In genomic region chr1:105718358-105718757, GRCm38 (mm10) we compare ENCODE assay signal across 27 mouse cellular contexts. TPM values are rescaled to one million over a fixed set of nuclear protein-coding genes. Genes with fewer than 3 reads are reported as not detected.
DNase-seq lines count a peak whose midpoint lies in the region; ATAC-seq and TF ChIP-seq lines count a peak whose summit lies in the region.
"Had no signal": no experiment of that assay in that cellular context is flagged by ENCODE, and none has a peak within 500 bp of the region (broad histone marks: within the 10 kb centered on the region; RNA-seq: fewer than 3 reads in every experiment).

No protein-coding gene starts in this region.

- H3K4me1 ChIP-seq in heart, embryonic 11.5 days (ENCODE audit: control insufficient read depth, insufficient read depth, low read length): no peaks in the 10 kb centered on the region
- no peaks in the 10 kb centered on the region for H3K4me1 ChIP-seq in lung, embryonic 16.5 days (replicated peaks; ENCODE audit: control insufficient read depth, insufficient read depth, low read length)
- H3K4me1 ChIP-seq in lung, adult 2 months (ENCODE audit: control insufficient read depth, insufficient read depth, low read length): no peaks in the 10 kb centered on the region
- H3K4me1 ChIP-seq in hindbrain, embryonic 13.5 days (replicated peaks): no peaks in the 10 kb centered on the region
- H3K4me1 ChIP-seq: embryonic facial prominence, embryonic 12.5 days; forebrain, embryonic 12.5 days; intestine, embryonic 15.5 days; limb, embryonic 15.5 days; midbrain, embryonic 10.5 days; stomach, embryonic 15.5 days had no signal

- H3K27ac ChIP-seq in heart, embryonic 11.5 days (ENCODE audit: low read depth, low read length): no peak overlapping the region
- no peak overlapping the region for H3K27ac ChIP-seq in lung, embryonic 16.5 days (ENCODE audit: low read length)
- no peak overlapping the region for H3K27ac ChIP-seq in hindbrain, embryonic 13.5 days
- H3K27ac ChIP-seq: embryonic facial prominence, embryonic 12.5 days; forebrain, embryonic 12.5 days; intestine, embryonic 15.5 days; limb, embryonic 15.5 days; macrophage; midbrain, embryonic 10.5 days; stomach, embryonic 15.5 days had no signal

- DNase-seq in heart, adult 8-10 months (ENCODE audit: low spot score): peak; percentile 16
- no peak for DNase-seq in lung, adult 2 months
- peak; percentile 67 for DNase-seq in fat pad, adult 2 months (ENCODE audit: extremely low read depth, low read depth, low spot score)
- no peak for DNase-seq in testis, postnatal 14 days (ENCODE audit: low spot score)
- DNase-seq: adrenal gland, postnatal 10 days; cerebellum, adult 2 months; cerebellum, postnatal 25 days; kidney, adult 8-10 months; kidney, postnatal 10 days; left cerebral cortex, postnatal 4 days; thymus, adult 2 months; thymus, postnatal 4 days had no signal

- H3K9ac ChIP-seq in heart, embryonic 11.5 days (ENCODE audit: low read depth, low read length): no peak overlapping the region
- no peak overlapping the region for H3K9ac ChIP-seq in lung, embryonic 16.5 days (ENCODE audit: low read length)
- no peak overlapping the region for H3K9ac ChIP-seq in hindbrain, embryonic 13.5 days
- H3K9ac ChIP-seq: embryonic facial prominence, embryonic 12.5 days; forebrain, embryonic 12.5 days; intestine, embryonic 15.5 days; limb, embryonic 15.5 days; stomach, embryonic 15.5 days had no signal

- ATAC-seq in heart, embryonic 11.5 days (replicated peaks; ENCODE audit: insufficient number of reproducible peaks, low FRiP score, low TSS enrichment): no peak
- ATAC-seq in lung, embryonic 16.5 days (ENCODE audit: low read depth): peak; percentile 75; the same call in 1 of the 2 replicates
- no peak for ATAC-seq in hindbrain, embryonic 13.5 days (ENCODE audit: low FRiP score)
- ATAC-seq: activated CD4-positive, CD25-positive, alpha-beta regulatory T cell, adult 4 months; hindbrain, embryonic 16.5 days; intestine, embryonic 15.5 days; midbrain, embryonic 16.5 days had no signal

- TF ChIP-seq POLR2A in lung, adult 2 months (IDR thresholded peaks at IDR 0.05; ENCODE audit: borderline replicate concordance, extremely low read depth, low read depth, low read length): no peak

- no peaks in the 10 kb centered on the region for H3K9me3 ChIP-seq in heart, embryonic 11.5 days (replicated peaks; ENCODE audit: control insufficient read depth, low read length)
- H3K9me3 ChIP-seq in lung, embryonic 16.5 days (ENCODE audit: control insufficient read depth, low read length): no peaks in the 10 kb centered on the region
- H3K9me3 ChIP-seq in hindbrain, embryonic 13.5 days: no peaks in the 10 kb centered on the region
- H3K9me3 ChIP-seq: embryonic facial prominence, embryonic 12.5 days; forebrain, embryonic 12.5 days; G1E; intestine, embryonic 15.5 days; limb, embryonic 15.5 days; midbrain, embryonic 10.5 days; stomach, embryonic 15.5 days had no signal

- no peak for TF ChIP-seq CTCF in lung, adult 2 months (IDR thresholded peaks at IDR 0.05; ENCODE audit: insufficient read depth, low read length)

- peaks cover 3% of the 10 kb centered on the region; the same call in 1 of the 2 replicates for H3K36me3 ChIP-seq in heart, embryonic 11.5 days (ENCODE audit: control insufficient read depth, insufficient read depth, low read length)
- H3K36me3 ChIP-seq in lung, embryonic 16.5 days (ENCODE audit: control insufficient read depth, insufficient read depth, low read length): peaks cover 8% of the 10 kb centered on the region
- H3K36me3 ChIP-seq in hindbrain, embryonic 13.5 days: peaks cover 49% of the 10 kb centered on the region

- no peak overlapping the region for H3K4me2 ChIP-seq in heart, embryonic 11.5 days
- no peak overlapping the region for H3K4me2 ChIP-seq in lung, embryonic 16.5 days (ENCODE audit: low read depth, low read length)
- H3K4me2 ChIP-seq in hindbrain, embryonic 13.5 days: no peak overlapping the region
- H3K4me2 ChIP-seq: embryonic facial prominence, embryonic 12.5 days; forebrain, embryonic 12.5 days; intestine, embryonic 15.5 days; limb, embryonic 15.5 days; stomach, embryonic 15.5 days had no signal

- no peaks in the 10 kb centered on the region for H3K27me3 ChIP-seq in heart, embryonic 11.5 days (ENCODE audit: control insufficient read depth, insufficient read depth, low read length)
- no peaks in the 10 kb centered on the region for H3K27me3 ChIP-seq in lung, embryonic 16.5 days (ENCODE audit: control insufficient read depth, insufficient read depth, low read depth, low read length)
- H3K27me3 ChIP-seq in hindbrain, embryonic 13.5 days: no peaks in the 10 kb centered on the region
- H3K27me3 ChIP-seq: CH12.LX; embryonic facial prominence, embryonic 12.5 days; forebrain, embryonic 12.5 days; intestine, embryonic 15.5 days; limb, embryonic 15.5 days; stomach, embryonic 15.5 days had no signal

- H3K4me3 ChIP-seq in heart, embryonic 11.5 days (ENCODE audit: low read depth, low read length): no peak overlapping the region
- no peak overlapping the region for H3K4me3 ChIP-seq in lung, embryonic 16.5 days (ENCODE audit: low read length)
- H3K4me3 ChIP-seq in lung, adult 2 months (replicated peaks; ENCODE audit: extremely low read depth, low read depth, low read length): no peak overlapping the region
- H3K4me3 ChIP-seq in hindbrain, embryonic 13.5 days: no peak overlapping the region
- H3K4me3 ChIP-seq: embryonic facial prominence, embryonic 12.5 days; forebrain, embryonic 12.5 days; intestine, embryonic 15.5 days; limb, embryonic 15.5 days; midbrain, embryonic 10.5 days; stomach, embryonic 15.5 days had no signal

- 92% methylated on average over 1 of the region's 1 CpGs for WGBS in heart, embryonic 11.5 days (ENCODE audit: insufficient replicate concordance)
- WGBS in lung, embryonic 16.5 days: 91% methylated on average over 1 of the region's 1 CpGs
- 87% methylated on average over 1 of the region's 1 CpGs for WGBS in lung, adult 2 months
- WGBS in hindbrain, embryonic 13.5 days: 97% methylated on average over 1 of the region's 1 CpGs

RNA-seq across cellular contexts. Expression of gene Relch, which starts 54.7 kb away (rescaled TPM):
- total RNA-seq in heart, adult 8-10 months (2022): 10 to 100 TPM; 17.6 to 21.4 (median 19.2) TPM
- 14.1 and 18.0 TPM in 2 replicates for polyA plus RNA-seq in heart, embryonic 11.5 days (2014; fragmentation: Nextera tagmentation; extraction: Ambion mirVana)
- 21.2 and 23.9 TPM in 2 replicates for polyA plus RNA-seq in lung, embryonic 16.5 days (2015; fragmentation: Nextera tagmentation; extraction: Ambion mirVana)
- polyA plus RNA-seq in lung, adult 2 months (2012; rRNA removed): 21.0 and 21.1 TPM in 2 replicates
- 43.0 and 44.7 TPM in 2 replicates for polyA plus RNA-seq in hindbrain, embryonic 13.5 days (2015; fragmentation: Nextera tagmentation; extraction: Ambion mirVana)

RNA-seq across cellular contexts. Expression of gene Pign, which starts 54.9 kb away (rescaled TPM):
- 10 to 100 TPM; 12.4 to 18.4 (median 13.8) TPM for total RNA-seq in heart, adult 8-10 months (2022)
- polyA plus RNA-seq in heart, embryonic 11.5 days (2014; fragmentation: Nextera tagmentation; extraction: Ambion mirVana): 14.8 and 14.9 TPM in 2 replicates
- 16.2 and 17.3 TPM in 2 replicates for polyA plus RNA-seq in lung, embryonic 16.5 days (2015; fragmentation: Nextera tagmentation; extraction: Ambion mirVana)
- polyA plus RNA-seq in lung, adult 2 months (2012; rRNA removed): 16.5 and 27.6 TPM in 2 replicates
- polyA plus RNA-seq in hindbrain, embryonic 13.5 days (2015; fragmentation: Nextera tagmentation; extraction: Ambion mirVana): 10.5 and 12.0 TPM in 2 replicates

Comparison
In these comparisons a context has a peak if more than half of its experiments do, and no peak if none do; other contexts are left out.
1. DNase-seq: peak in heart, adult 8-10 months (single experiment) and fat pad, adult 2 months (single experiment); none in lung, adult 2 months (single experiment) and testis, postnatal 14 days (single experiment).